Mouse (Mus musculus) forebrain, embryonic 11.5 days (tissue): ENCODE results near the gene Rdm1. TPM values are rescaled to one million over a fixed set of nuclear protein-coding genes. Genes with fewer than 3 reads are reported as not detected.
"Not testable (repeated sequence)": the region's sequence is repeated elsewhere in the genome, so short reads cannot be mapped to it uniquely, and the experiment has no call there.

Experiments used
- ATAC-seq: fragments of 200-750 bp; cut with Nextera tagmentation; replicated peaks from 2 replicates; pipeline ENCODE4 v1.8.0; 2017; ENCODE audit warnings: moderate TSS enrichment; ENCODE audit not compliant: low FRiP score
- DNase-seq: peaks from one replicate; pipeline ENCODE4 v3.0.0-alpha.2; 2017; ENCODE audit warnings: low spot score
- H3K27ac ChIP-seq: fragments of 300-500 bp; sonication (generic); 2 replicates; pipeline ENCODE4 v1.5.1; 2014; ENCODE audit warnings: low read depth, low read length
- H3K27me3 ChIP-seq: fragments of 300-500 bp; sonication (generic); 2 replicates; pipeline ENCODE4 v1.6.1; 2014; ENCODE audit warnings: mild to moderate bottlenecking, low read length, mixed read lengths; ENCODE audit not compliant: control insufficient read depth, insufficient read depth
- H3K36me3 ChIP-seq: fragments of 300-500 bp; sonication (generic); 2 replicates; pipeline ENCODE4 v1.6.1; 2014; ENCODE audit warnings: mild to moderate bottlenecking, low read length, moderate library complexity, mixed read lengths; ENCODE audit not compliant: control insufficient read depth, insufficient read depth
- H3K4me1 ChIP-seq: fragments of 300-500 bp; sonication (generic); replicated peaks from 2 replicates; pipeline ENCODE4 v1.6.1; 2014; ENCODE audit warnings: low read length, mixed read lengths; ENCODE audit not compliant: control insufficient read depth, insufficient read depth
- H3K4me2 ChIP-seq: fragments of 300-500 bp; sonication (generic); 2 replicates; pipeline ENCODE4 v1.6.1; 2014; ENCODE audit warnings: low read depth, mild to moderate bottlenecking, low read length, moderate library complexity, mixed read lengths; ENCODE audit not compliant: severe bottlenecking
- H3K4me3 ChIP-seq: fragments of 300-500 bp; sonication (generic); 2 replicates; pipeline ENCODE4 v1.5.1; 2014; ENCODE audit warnings: low read depth, low read length
- H3K9ac ChIP-seq: fragments of 300-500 bp; sonication (generic); 2 replicates; pipeline ENCODE4 v1.6.1; 2014; ENCODE audit warnings: low read length
- H3K9me3 ChIP-seq: fragments of 300-500 bp; sonication (generic); 2 replicates; pipeline ENCODE4 v1.6.1; 2016; ENCODE audit warnings: low read length, mixed read lengths; ENCODE audit not compliant: control insufficient read depth
- WGBS: fragments of 180-500 bp; shearing (Covaris S2); extraction: QIAGEN DNeasy Blood & Tissue Kit; methylation state at CpG from one replicate; pipeline ENCODE4 v1.1.7; 2014; 5-methylcytosine and 5-hydroxymethylcytosine counted together
- polyA plus RNA-seq: library from polyadenylated mRNA; unstranded; fragments of >200 nt; fragmentation: Nextera tagmentation; extraction: Ambion mirVana; gene quantifications from 2 replicates; pipeline ENCODE4 v1.2.1, GENCODE M21; 2014

The Rdm1 gene
- polyA plus RNA-seq, 1 experiment from 2014 or later: 45.6 TPM

GRCm38 (mm10) chr11:101644591-101644990 is 17.6 kb downstream of the Rdm1 start:
- Histone ChIP-seq H3K9ac (no peak overlapping the region), H3K36me3 (no peaks in the 10 kb centered on the region), H3K27me3 (no peaks in the 10 kb centered on the region), H3K4me1 (no peaks in the 10 kb centered on the region; the same call in 1 of the 2 replicates), H3K9me3 (no peaks in the 10 kb centered on the region), H3K4me2 (no peak overlapping the region), H3K4me3 (no peak overlapping the region), H3K27ac (no peak overlapping the region)
- ATAC-seq: no peak
- DNase-seq: peak; percentile 7
- 57% methylated on average over 3 of the region's 3 CpGs for WGBS

GRCm38 (mm10) chr11:101645043-101645410 is 18.0 kb downstream of the Rdm1 start:
- H3K4me3 ChIP-seq, H3K9ac ChIP-seq, H3K4me1 ChIP-seq, H3K9me3 ChIP-seq, H3K4me2 ChIP-seq, H3K27ac ChIP-seq, H3K36me3 ChIP-seq, H3K27me3 ChIP-seq, DNase-seq, ATAC-seq: not testable (repeated sequence)
- WGBS: 1% methylated on average over 4 of the region's 4 CpGs

- ATAC-seq (peak; percentile 78), DNase-seq (peak; percentile 90)
- H3K4me1 ChIP-seq, H3K9me3 ChIP-seq, H3K36me3 ChIP-seq, H3K27me3 ChIP-seq: not testable (repeated sequence)
- peak overlapping the region; percentile 58 for H3K9ac ChIP-seq
- under 1% methylated on average over 43 of the region's 56 CpGs for WGBS
- H3K27ac ChIP-seq: peak overlapping the region; percentile 71
- peak overlapping the region; percentile 43 for H3K4me2 ChIP-seq
- H3K4me3 ChIP-seq: peak overlapping the region; percentile 21; the same call in 1 of the 2 replicates
Observed at GRCm38 (mm10) chr11:101645411-101646282, 18.7 kb downstream of the Rdm1 start.

GRCm38 (mm10) chr11:101646283-101646794 is 19.3 kb downstream of the Rdm1 start:
- DNase-seq, ATAC-seq: not testable (repeated sequence)

GRCm38 (mm10) chr11:101647093-101647492 is 20.1 kb downstream of the Rdm1 start:
- not testable (repeated sequence) for ATAC-seq, H3K27ac ChIP-seq, H3K4me1 ChIP-seq, H3K4me2 ChIP-seq, H3K9me3 ChIP-seq, DNase-seq, H3K36me3 ChIP-seq, H3K27me3 ChIP-seq, H3K9ac ChIP-seq, H3K4me3 ChIP-seq
- WGBS: 93% methylated on average over 10 of the region's 10 CpGs

More at GRCm38 (mm10) chr11:101646283-101646794, 19.3 kb downstream of the Rdm1 start:
- Histone ChIP-seq H3K27ac (peak overlapping the region; percentile 71; the same call in 1 of the 2 replicates), H3K9ac (peak overlapping the region; percentile 58), H3K4me2 (peak overlapping the region; percentile 43), H3K4me3 (peak overlapping the region; percentile 21; the same call in 1 of the 2 replicates)
- H3K9me3 ChIP-seq, H3K36me3 ChIP-seq, H3K4me1 ChIP-seq, H3K27me3 ChIP-seq: not testable (repeated sequence)
- WGBS: 12% methylated on average over 14 of the region's 16 CpGs

GRCm38 (mm10) chr11:101656356-101656755 is 29.4 kb downstream of the Rdm1 start:
- Histone ChIP-seq H3K27ac (no peak overlapping the region), H3K9ac (no peak overlapping the region), H3K27me3 (no peaks in the 10 kb centered on the region), H3K4me2 (no peak overlapping the region), H3K4me3 (no peak overlapping the region), H3K4me1 (no peaks in the 10 kb centered on the region), H3K36me3 (no peaks in the 10 kb centered on the region), H3K9me3 (no peaks in the 10 kb centered on the region)
- no peak for DNase-seq
- 92% methylated on average over 4 of the region's 4 CpGs for WGBS
- ATAC-seq: no peak

GRCm38 (mm10) chr11:101657528-101657885 is 30.5 kb downstream of the Rdm1 start:
- Histone ChIP-seq H3K9me3 (no peaks in the 10 kb centered on the region), H3K4me1 (no peaks in the 10 kb centered on the region), H3K27ac (peak overlapping the region; percentile 94), H3K4me3 (peak overlapping the region; percentile 10; the same call in 1 of the 2 replicates), H3K27me3 (no peaks in the 10 kb centered on the region), H3K9ac (peak overlapping the region; percentile 67; the same call in 1 of the 2 replicates), H3K4me2 (peak overlapping the region; percentile 46; the same call in 1 of the 2 replicates), H3K36me3 (no peaks in the 10 kb centered on the region)
- no peak for ATAC-seq
- WGBS: under 1% methylated on average over 3 of the region's 3 CpGs
- DNase-seq: peak; percentile 55

GRCm38 (mm10) chr11:101657886-101658750 is 31.1 kb downstream of the Rdm1 start:
- not testable (repeated sequence) for H3K4me1 ChIP-seq, H3K27me3 ChIP-seq, H3K36me3 ChIP-seq, H3K9me3 ChIP-seq
- Histone ChIP-seq H3K4me3 (peak overlapping the region; percentile 10; the same call in 1 of the 2 replicates), H3K9ac (peak overlapping the region; percentile 67), H3K4me2 (peak overlapping the region; percentile 46; the same call in 1 of the 2 replicates), H3K27ac (peak overlapping the region; percentile 94)
- DNase-seq (peak; percentile 90), ATAC-seq (peak; percentile 92)
- WGBS: 0% methylated on average over 38 of the region's 40 CpGs
